Mouse (Mus musculus) gastrocnemius, postnatal 14 days (tissue): ENCODE measurements around the gene Rtkn. TPM values are rescaled to one million over a fixed set of nuclear protein-coding genes. Genes with fewer than 3 reads are reported as not detected.

ENCODE experiments used
- DNase-seq: peaks from one replicate; pipeline ENCODE4 v3.0.0; 2021; ENCODE audit warnings: mixed read lengths
- intact Hi-C: fragments of 180-260 bp; cut with DNase I; formaldehyde crosslinking; loops from one replicate; pipeline ENCODE4 v1.15.1; 2025; ENCODE audit warnings: low total_unique reads
- total RNA-seq, 2 experiments: library from RNA; stranded (reverse); gene quantifications; 2 replicates each; pipeline ENCODE4 v1.2.3; 2021

Gene Rtkn
- total RNA-seq, 2 experiments from 2014 or later = 13.0 to 16.5 TPM

- DNase-seq = peak; percentile 96
- intact Hi-C loops = loop anchor here (5.0 kb wide), 1 partner anchor 47 kb away; no protein-coding TSS in a partner anchor
Observed at GRCm38 (mm10) chr6:83115011-83115671, 20.1 kb upstream of the Rtkn start, which contains the start of gene Mogs. Mogs (plus strand) TSS chr6:83115496.

- DNase-seq = no peak
- intact Hi-C loops = loop anchor here (5.0 kb wide), 1 partner anchor 46 kb away; no protein-coding TSS in a partner anchor
Observed at GRCm38 (mm10) chr6:83115682-83116372, 19.4 kb upstream of the Rtkn start.

DNA sequence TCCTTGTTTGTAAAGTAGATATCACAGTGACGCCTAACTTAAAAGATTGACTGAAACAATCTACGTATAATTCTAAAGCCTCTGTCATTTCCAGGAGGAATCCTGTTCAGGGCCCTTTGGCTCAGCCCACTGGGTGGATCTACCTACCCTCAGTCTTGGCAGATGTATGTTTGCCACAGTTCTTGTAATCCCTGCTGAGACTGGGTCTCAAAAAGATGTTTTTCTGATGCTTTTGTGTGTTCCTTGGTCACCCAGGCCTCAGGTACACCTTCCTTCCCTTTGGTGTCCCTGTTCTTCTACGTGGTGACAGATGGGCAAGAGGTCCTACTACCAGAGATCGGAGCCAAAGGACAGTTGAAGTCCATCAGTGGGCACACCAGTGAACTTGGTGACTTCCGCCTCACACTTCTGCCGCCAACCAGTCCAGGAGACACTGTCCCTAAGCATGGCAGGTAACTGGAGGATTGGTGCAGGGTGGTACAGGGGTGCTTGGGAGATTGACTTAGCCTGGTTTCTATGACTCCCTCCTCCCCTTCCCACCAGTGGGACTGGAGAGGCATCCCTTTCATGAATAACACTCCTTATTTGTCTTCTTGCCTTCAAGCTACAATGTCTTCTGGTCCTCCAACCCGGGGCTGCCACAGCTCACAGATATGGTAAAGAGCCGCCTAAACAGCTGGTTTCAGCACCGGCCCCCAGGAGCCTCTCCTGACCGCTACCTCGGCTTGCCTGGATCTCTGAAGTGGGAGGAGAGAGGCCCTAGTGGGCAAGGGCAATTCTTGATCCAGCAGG is 18.7 kb upstream of the Rtkn start:
- intact Hi-C loops = loop anchor here (5.0 kb wide), 1 partner anchor 46 kb away; no protein-coding TSS in a partner anchor
- no peak for DNase-seq

DNA sequence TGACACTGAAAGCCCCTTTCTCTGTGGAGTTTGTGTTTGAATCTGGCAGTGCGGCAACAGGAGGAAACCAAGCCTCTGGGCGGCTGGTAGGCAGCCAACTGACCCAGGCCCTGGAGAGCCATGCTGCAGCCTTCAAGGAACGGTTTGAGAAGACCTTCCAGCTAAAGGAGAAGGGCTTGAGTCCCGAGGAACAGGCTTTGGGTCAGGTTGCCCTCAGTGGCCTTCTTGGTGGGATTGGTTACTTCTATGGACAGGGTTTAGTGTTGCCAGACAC is 18.2 kb upstream of the Rtkn start:
- no peak for DNase-seq
- intact Hi-C loops = loop anchor here (5.0 kb wide), 1 partner anchor 45 kb away; no protein-coding TSS in a partner anchor

DNA sequence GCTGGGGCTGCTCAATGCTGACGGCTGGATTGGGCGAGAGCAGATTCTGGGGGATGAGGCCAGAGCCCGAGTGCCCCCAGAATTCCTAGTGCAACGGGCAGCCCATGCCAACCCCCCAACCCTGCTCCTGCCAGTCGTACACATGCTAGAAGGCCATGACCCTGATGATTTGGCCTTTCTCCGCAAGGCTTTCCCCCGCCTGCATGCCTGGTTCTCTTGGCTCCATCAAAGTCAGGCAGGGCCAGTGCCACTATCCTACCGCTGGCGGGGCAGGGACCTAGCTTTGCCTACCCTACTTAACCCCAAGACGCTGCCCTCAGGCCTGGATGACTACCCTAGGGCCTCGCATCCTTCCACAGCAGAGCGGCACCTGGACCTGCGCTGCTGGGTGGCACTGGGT is 17.6 kb upstream of the Rtkn start:
- DNase-seq = no peak
- intact Hi-C loops = loop anchor here (5.0 kb wide), 1 partner anchor 45 kb away; no protein-coding TSS in a partner anchor

DNA sequence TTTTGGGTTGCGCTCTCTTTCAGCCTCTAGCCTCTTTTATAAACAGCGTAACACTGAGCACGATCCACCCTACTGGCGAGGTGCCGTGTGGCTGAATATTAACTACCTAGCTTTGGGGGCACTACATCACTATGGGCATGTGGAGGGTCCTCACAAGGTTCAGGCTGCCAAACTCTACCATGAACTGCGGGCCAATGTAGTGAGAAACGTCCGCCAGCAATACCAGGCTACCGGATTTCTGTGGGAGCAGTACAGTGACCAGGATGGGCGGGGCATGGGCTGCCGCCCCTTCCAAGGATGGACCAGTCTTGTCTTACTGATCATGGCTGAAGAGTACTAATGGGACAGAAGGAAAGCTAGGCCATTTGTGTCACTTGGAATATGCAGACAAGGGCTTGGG is 16.9 kb upstream of the Rtkn start:
- intact Hi-C loops = loop anchor here (5.0 kb wide), 1 partner anchor 44 kb away; no protein-coding TSS in a partner anchor

GRCm38 (mm10) chr6:83118825-83119733 is 16.2 kb upstream of the Rtkn start:
- intact Hi-C loops = loop anchor here (5.0 kb wide), 1 partner anchor 43 kb away; no protein-coding TSS in a partner anchor
- no peak for DNase-seq

More for the DNA sequence above, 16.9 kb upstream of the Rtkn start:
- DNase-seq = no peak

- DNase-seq = no peak
- intact Hi-C loops = loop anchor here (5.0 kb wide), 1 partner anchor 43 kb away; no protein-coding TSS in a partner anchor
Observed at GRCm38 (mm10) chr6:83119734-83120051, 15.6 kb upstream of the Rtkn start.

DNA sequence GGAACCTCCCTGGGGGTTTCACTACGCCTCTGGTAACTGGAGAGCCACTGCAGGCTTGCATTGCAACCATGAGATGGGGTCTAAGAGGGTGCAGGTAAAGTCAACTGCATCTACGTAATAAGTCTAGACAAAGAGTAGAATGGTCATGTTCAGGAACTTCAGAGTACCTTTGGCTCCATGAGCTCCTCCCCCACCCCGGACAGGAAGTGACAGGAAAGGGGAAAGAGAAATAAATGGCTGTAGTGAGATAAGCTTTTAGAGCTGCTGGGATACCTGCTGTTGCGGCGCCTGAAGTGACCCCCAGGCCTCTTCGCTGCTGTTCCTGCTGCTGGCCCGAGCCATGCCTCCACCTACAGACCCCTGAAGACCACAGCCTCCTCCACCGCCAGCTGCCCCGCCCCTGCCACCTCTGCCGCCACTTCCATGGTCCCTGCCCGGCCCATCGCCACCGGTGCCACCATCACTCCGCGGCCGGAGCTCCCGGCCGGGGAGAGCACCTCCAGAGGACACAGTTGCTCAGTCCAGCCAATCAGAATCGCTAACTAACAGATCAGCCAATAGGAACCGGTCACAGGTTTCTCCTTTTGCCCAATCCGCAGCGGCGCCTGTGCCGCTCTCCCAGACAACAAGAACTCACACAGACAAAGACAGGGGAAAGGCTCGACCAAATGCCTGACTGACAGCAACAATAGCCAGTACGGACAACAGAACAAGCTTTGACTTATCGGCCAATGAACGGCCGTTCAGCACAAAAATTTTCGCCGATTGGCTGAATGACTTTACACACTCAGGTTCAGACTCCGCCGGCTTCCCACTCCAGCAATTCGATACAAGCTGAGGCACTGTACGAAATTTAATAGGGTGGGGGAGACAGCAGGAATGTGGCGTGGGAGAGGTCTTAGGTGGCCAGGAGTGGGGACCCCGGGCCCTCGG is 14.1 kb upstream of the Rtkn start, which contains the start of gene Wbp1:
TSS of gene Wbp1 (minus strand) at position 630 of the 933 bp plus-strand sequence.
- intact Hi-C loops = no loop called here
- DNase-seq = peak; percentile 90

DNA sequence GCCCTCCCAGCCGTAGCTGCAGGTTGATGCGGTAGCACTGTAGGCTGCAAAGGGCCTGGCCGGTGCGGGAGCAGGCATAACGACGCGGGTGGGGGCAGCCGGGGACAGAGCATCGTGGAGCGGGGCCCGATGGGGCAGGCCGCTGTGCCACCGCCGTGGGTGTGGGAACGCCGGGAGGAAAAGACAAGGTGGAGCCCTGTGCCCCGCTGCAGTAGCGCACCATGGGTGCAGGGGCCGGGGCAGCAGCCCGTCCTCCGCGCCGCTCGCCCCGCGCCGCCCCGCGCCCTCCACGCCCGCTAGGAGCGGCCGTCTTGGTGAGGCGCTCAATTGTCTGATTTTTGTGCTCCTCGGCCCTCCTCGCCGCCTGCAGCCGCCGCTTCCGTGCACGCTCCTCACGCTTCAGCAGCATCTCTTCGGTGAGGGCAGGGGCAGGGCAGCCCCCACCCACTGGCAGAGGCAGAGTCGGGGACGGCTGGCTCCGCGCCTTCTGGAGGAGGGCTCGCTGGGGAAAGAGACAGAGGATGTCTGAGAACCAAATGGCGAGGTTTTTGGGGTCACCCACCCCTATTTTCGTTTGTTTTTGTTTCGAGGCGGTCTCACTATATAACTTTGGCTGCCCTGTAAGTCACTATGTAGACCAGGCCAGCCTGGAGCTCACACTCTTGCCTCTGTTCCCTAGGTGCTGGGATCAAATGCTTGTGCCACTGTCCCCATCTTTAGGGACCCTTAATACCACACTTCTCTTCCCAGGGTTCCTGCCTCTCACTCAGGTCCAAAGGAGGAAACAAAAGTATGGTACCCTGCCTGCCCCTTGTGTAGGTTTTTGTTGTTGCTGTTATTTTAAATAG is 13.2 kb upstream of the Rtkn start:
- intact Hi-C loops = no loop called here
- peak; percentile 37 for DNase-seq

- intact Hi-C loops = no loop called here
Observed at GRCm38 (mm10) chr6:83122961-83123360, 12.3 kb upstream of the Rtkn start.

GRCm38 (mm10) chr6:83124851-83125312 is 10.4 kb upstream of the Rtkn start:
- intact Hi-C loops = no loop called here
- peak; percentile 91 for DNase-seq

More at GRCm38 (mm10) chr6:83122961-83123360, 12.3 kb upstream of the Rtkn start:
- no peak for DNase-seq

DNA sequence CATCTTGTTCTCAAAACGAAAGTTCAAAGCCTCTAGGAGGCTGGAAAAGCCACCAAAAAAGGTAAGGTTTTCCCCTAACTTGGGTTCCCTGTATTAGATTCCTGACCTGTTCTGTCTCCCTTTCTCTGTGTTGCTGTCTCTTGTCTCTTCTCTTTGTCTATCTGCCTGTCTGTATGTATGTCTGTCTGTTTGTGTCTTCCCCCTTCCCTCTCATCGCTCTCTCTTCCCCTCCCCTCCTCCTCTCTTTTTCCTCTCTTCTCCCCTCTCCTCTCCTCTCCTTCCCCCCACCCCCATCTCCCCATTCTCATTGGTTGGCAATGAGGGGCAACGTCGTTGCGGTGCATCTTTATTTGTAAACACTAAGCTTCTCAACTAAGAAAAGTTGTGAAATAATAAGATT is 9.9 kb upstream of the Rtkn start, which contains the start of gene Ino80b:
TSS of gene Ino80b (minus strand) at position 101 of the 400 bp plus-strand sequence.
- DNase-seq = no peak
- intact Hi-C loops = no loop called here

DNA sequence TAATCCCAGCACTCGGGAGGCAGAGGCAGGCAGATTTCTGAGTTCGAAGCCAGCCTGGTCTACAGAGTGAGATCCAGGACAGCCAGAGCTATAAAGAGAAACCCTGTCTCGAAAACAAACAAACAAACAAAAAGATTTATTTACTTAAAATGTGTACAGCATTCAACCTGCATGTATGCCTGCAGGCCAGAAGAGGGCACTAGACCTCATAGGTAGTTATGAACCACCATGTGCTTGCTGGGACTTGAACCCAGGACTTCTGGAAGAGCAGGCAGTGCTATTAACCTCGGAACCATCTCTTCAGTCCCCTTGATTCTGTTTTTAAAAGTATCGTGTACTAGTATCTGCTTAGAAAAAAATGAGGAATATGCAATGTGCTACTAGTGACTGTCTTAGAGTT is 7.8 kb upstream of the Rtkn start:
- intact Hi-C loops = no loop called here
- no peak for DNase-seq

DNA sequence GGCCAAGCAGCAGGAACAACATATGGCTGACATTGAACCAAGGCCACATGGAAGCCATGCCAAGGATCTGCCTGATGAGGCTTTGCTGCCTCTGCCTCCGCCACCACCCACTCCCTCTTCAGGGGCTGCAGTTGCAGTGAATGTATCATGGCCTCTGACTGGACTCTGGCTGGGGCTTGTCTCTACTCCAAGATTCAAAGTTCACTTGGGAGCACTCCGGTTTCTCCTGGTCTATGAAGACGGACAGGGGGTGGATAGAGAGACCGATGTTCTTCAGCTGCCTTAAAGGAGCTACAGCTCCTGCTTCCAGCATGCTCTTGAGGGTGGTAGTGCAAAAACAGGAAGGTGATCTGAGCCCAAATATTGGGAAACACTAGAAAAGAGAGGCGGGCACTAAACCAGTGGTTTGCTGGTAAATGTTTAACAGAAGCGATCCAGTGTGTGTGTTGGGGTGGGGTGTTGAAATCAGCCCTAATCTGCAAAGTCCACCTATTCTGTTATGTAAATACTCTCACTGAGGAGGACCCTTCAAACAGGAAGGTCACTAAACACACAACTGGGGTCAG is 3.7 kb upstream of the Rtkn start:
- no peak for DNase-seq
- intact Hi-C loops = no loop called here

GRCm38 (mm10) chr6:83132176-83132919 is 2.9 kb upstream of the Rtkn start:
- intact Hi-C loops = no loop called here
- DNase-seq = no peak
